Comparison of ENCODE assay signal across 7 mouse cellular contexts in genomic region chrX:7841163-7842162, GRCm38 (mm10). TPM values are rescaled to one million over a fixed set of nuclear protein-coding genes. Genes with fewer than 3 reads are reported as not detected.
DNase-seq lines count a peak whose midpoint lies in the region; ATAC-seq and TF ChIP-seq lines count a peak whose summit lies in the region.

Gene Otud5 (plus strand): TSS chrX:7841364.

- H3K4me2 ChIP-seq in intestine, postnatal 0 days (replicated peaks; ENCODE audit: low read depth) = peak within 1 kb of the TSS; percentile 68
- peak within 1 kb of the TSS; percentile 72 for H3K4me2 ChIP-seq in midbrain, embryonic 12.5 days (replicated peaks)

- intact Hi-C loops in left cerebral cortex, postnatal 4 days (cut with DNase I) = no loop called here

- H3K4me1 ChIP-seq in embryonic facial prominence, embryonic 10.5 days = peaks cover 12% of the 10 kb centered on the region; the same call in 1 of the 2 replicates
- H3K4me1 ChIP-seq in intestine, postnatal 0 days (replicated peaks; ENCODE audit: control insufficient read depth, insufficient read depth, low read length) = no peaks in the 10 kb centered on the region
- H3K4me1 ChIP-seq in midbrain, embryonic 12.5 days = peaks cover 18% of the 10 kb centered on the region; the same call in 1 of the 2 replicates
- H3K4me1 ChIP-seq in small intestine, adult 2 months (ENCODE audit: control insufficient read depth, insufficient read depth, insufficient read length, low read length) = peaks cover 7% of the 10 kb centered on the region; the same call in 1 of the 2 replicates

- WGBS in embryonic facial prominence, embryonic 10.5 days = 20% methylated on average over 74 of the region's 74 CpGs
- 22% methylated on average over 74 of the region's 74 CpGs for WGBS in intestine, postnatal 0 days
- WGBS in midbrain, embryonic 12.5 days = 18% methylated on average over 71 of the region's 74 CpGs
- WGBS in small intestine, adult 2 months = 13% methylated on average over 74 of the region's 74 CpGs

- no peaks in the 10 kb centered on the region; the same call in 1 of the 2 replicates for H3K36me3 ChIP-seq in embryonic facial prominence, embryonic 10.5 days (replicated peaks)
- H3K36me3 ChIP-seq in intestine, postnatal 0 days (ENCODE audit: control insufficient read depth, insufficient read depth) = no peaks in the 10 kb centered on the region
- 0 out of 2 replicates have a peak, but pooled peaks cover 4% of the 10 kb centered on the region for H3K36me3 ChIP-seq in midbrain, embryonic 12.5 days
- peaks cover 2% of the 10 kb centered on the region; the same call in 1 of the 2 replicates for H3K36me3 ChIP-seq in small intestine, adult 2 months (ENCODE audit: control insufficient read depth, insufficient read depth, low read length)

- 0 out of 2 replicates have a peak, but pooled peaks cover 7% of the 10 kb centered on the region for H3K9me3 ChIP-seq in embryonic facial prominence, embryonic 10.5 days
- H3K9me3 ChIP-seq in intestine, postnatal 0 days (ENCODE audit: control insufficient read depth) = no peaks in the 10 kb centered on the region
- H3K9me3 ChIP-seq in midbrain, embryonic 12.5 days = no peaks in the 10 kb centered on the region

- peak; percentile 95 for ATAC-seq in intestine, postnatal 0 days
- ATAC-seq in midbrain, embryonic 12.5 days (ENCODE audit: low FRiP score, low read depth) = peak; percentile 97

- DNase-seq in adrenal gland, postnatal 10 days = peak; percentile 94
- DNase-seq in embryonic facial prominence, embryonic 10.5 days (ENCODE audit: low spot score) = peak; percentile 95
- peak; percentile 82 for DNase-seq in gonadal fat pad, adult 2 months (ENCODE audit: low read depth)
- peak; percentile 96 for DNase-seq in left cerebral cortex, postnatal 4 days

- H3K9ac ChIP-seq in intestine, postnatal 0 days (ENCODE audit: low read depth, low read length) = peak within 1 kb of the TSS; percentile 79
- peak within 1 kb of the TSS; percentile 87 for H3K9ac ChIP-seq in midbrain, embryonic 12.5 days (replicated peaks)

- TF ChIP-seq POLR2A in small intestine, adult 2 months (IDR thresholded peaks at IDR 0.05; ENCODE audit: low read depth, low read length) = 0 out of 2 replicates have a peak, but pooled peaks have one; percentile 28

- TF ChIP-seq CTCF in intestine, postnatal 0 days (IDR thresholded peaks at IDR 0.05; ENCODE audit: low read depth) = 0 out of 2 replicates have a peak, but pooled peaks have one; percentile 8
- TF ChIP-seq CTCF in small intestine, adult 2 months (IDR thresholded peaks at IDR 0.05; ENCODE audit: extremely low read depth, insufficient read length, insufficient replicate concordance, low read depth, low read length) = no peak

- H3K27me3 ChIP-seq in embryonic facial prominence, embryonic 10.5 days (replicated peaks; ENCODE audit: low read depth, poor library complexity, severe bottlenecking) = no peaks in the 10 kb centered on the region
- H3K27me3 ChIP-seq in intestine, postnatal 0 days (replicated peaks; ENCODE audit: control insufficient read depth, insufficient read depth, low read length) = no peaks in the 10 kb centered on the region
- no peaks in the 10 kb centered on the region for H3K27me3 ChIP-seq in midbrain, embryonic 12.5 days
- H3K27me3 ChIP-seq in small intestine, adult 2 months (ENCODE audit: control insufficient read depth, insufficient read depth, low read length) = no peaks in the 10 kb centered on the region

- H3K27ac ChIP-seq in embryonic facial prominence, embryonic 10.5 days (replicated peaks) = peak within 1 kb of the TSS; percentile 87
- peak within 1 kb of the TSS; percentile 91 for H3K27ac ChIP-seq in intestine, postnatal 0 days (ENCODE audit: low read depth, low read length)
- H3K27ac ChIP-seq in midbrain, embryonic 12.5 days (replicated peaks) = peak within 1 kb of the TSS; percentile 87
- peak within 1 kb of the TSS; percentile 93 for H3K27ac ChIP-seq in small intestine, adult 2 months (ENCODE audit: insufficient read depth, low read depth, low read length)

- H3K4me3 ChIP-seq in embryonic facial prominence, embryonic 10.5 days = peak within 1 kb of the TSS; percentile 87
- H3K4me3 ChIP-seq in intestine, postnatal 0 days (ENCODE audit: low read depth, low read length) = peak within 1 kb of the TSS; percentile 68
- peak within 1 kb of the TSS; percentile 83 for H3K4me3 ChIP-seq in midbrain, embryonic 12.5 days
- peak within 1 kb of the TSS; percentile 84 for H3K4me3 ChIP-seq in small intestine, adult 2 months (ENCODE audit: low read depth, low read length)

RNA-seq across cellular contexts. Expression of gene Otud5, which starts in this region (rescaled TPM):
- 10 to 100 TPM; 49.6 to 54.7 TPM for total RNA-seq in adrenal gland, postnatal 10 days (2021)
- polyA plus RNA-seq in embryonic facial prominence, embryonic 10.5 days (2016; fragmentation: Nextera tagmentation; extraction: Ambion mirVana) = 42.2 and 43.4 TPM in 2 replicates
- 24.3 and 44.1 TPM in 2 replicates for polyA plus RNA-seq in gonadal fat pad, adult 2 months (2012; rRNA removed)
- 21.0 and 22.8 TPM in 2 replicates for polyA plus RNA-seq in intestine, postnatal 0 days (2015; fragmentation: Nextera tagmentation; extraction: Ambion mirVana)
- total RNA-seq in left cerebral cortex, postnatal 4 days (2021) = 10 to 100 TPM; 63.8 to 69.8 TPM
- polyA plus RNA-seq in midbrain, embryonic 12.5 days (2016; fragmentation: Nextera tagmentation; extraction: Ambion mirVana) = 63.2 and 68.3 TPM in 2 replicates
- 22.0 and 45.8 TPM in 2 replicates for polyA plus RNA-seq in small intestine, adult 2 months (2012; rRNA removed)

Comparison
In these comparisons a context has a peak if more than half of its experiments do, and no peak if none do; other contexts are left out.
1. Peak in every context shown above with its lines: DNase-seq, ATAC-seq, H3K4me3 ChIP-seq and H3K27ac ChIP-seq.